Mouse (Mus musculus): ENCODE results near the gene Dnaaf5.

Dnaaf5 gene

DNA sequence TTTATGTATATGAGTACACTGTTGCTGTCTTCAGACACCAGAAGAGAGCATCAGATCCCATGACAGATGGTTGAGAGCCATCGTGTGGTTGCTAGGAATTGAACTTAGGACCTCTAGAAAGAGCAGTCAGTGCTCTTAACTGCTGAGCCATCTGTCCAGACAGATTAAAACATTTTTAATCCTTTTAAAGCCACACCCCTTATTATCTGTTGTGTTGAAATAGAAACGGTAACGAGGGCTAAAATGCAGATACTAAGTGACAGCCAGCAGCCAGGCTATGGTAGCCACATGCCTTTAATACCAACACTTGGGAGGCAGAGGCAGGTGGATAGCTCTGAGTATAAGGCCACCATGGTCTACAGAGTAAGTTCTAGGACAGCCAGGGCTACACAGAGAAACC lies 82.1 kb downstream of the Dnaaf5 start:
- DNase-seq (ENCODE audit: low read depth): no peak

- DNase-seq (ENCODE audit: low read depth): no peak
These were observed 84.4 kb downstream of the Dnaaf5 start for GRCm38 (mm10) chr5:139234423-139234822.
